Mouse (Mus musculus) cerebellum, adult (tissue): ENCODE measurements around the gene Nom1.
"Not testable (repeated sequence)": the region's sequence is repeated elsewhere in the genome, so short reads cannot be mapped to it uniquely, and the experiment has no call there.

Experiments used
- ATAC-seq: cut with Nextera tagmentation; 2 replicates; pipeline ENCODE4 v1.9.2; 2017; ENCODE audit warnings: mild to moderate bottlenecking, moderate library complexity, mixed read lengths; ENCODE audit not compliant: insufficient number of reproducible peaks, low FRiP score, low TSS enrichment

Nom1 gene

DNA sequence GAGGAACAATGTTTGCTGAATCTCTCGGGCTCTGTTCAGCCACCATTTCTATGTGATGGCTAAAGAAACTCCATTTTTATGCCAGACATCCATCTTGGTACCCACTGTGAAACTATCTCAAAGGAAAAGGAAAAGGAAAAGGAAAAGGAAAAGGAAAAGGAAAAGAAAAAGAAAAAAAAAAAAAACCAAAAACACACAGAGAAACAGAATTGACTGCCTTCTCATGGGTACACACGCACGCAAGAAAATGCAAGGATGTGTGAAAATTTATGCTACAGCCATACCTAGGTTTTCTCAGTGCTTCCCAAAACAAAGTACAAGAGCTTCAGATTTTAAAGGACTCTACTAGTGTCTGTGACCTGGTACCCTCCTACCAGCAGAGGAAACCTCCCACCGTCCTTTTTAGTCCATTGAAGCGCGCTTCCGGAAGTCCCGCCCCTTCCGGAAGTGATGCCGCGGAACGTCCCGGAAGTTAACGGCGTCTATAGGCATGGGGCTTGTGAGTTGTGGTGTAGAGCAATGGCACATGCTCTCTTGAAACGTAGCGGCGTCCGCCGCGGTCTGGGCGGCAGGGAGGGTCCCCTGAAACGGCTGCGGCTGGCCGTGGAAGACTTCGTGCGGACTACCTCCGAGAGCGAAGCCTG is at the start of gene Nom1:
TSS of gene Nom1 (plus strand) at position 437 of the 644 bp plus-strand sequence.
- ATAC-seq = peak; percentile 98

DNA sequence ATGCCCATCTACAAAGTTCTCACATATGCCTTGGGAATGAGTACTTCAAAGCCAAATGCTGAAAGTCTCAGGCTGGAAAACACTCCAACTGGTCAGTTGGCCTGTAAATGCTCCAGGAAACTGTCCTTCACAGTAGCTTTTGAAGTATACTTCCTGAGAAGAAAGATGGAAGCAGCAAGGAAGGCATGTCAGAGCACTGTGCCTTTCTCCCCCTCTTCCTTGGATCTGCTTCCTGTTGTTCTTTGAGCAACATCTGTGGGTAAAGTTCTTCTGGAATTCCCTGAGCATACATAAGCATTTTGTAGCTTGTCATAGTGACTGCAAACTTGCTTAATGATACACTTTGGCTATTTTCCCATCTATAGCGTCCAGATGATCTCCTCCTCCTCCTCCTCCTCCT is 46.9 kb upstream of the Nom1 start:
- no peak for ATAC-seq

DNA sequence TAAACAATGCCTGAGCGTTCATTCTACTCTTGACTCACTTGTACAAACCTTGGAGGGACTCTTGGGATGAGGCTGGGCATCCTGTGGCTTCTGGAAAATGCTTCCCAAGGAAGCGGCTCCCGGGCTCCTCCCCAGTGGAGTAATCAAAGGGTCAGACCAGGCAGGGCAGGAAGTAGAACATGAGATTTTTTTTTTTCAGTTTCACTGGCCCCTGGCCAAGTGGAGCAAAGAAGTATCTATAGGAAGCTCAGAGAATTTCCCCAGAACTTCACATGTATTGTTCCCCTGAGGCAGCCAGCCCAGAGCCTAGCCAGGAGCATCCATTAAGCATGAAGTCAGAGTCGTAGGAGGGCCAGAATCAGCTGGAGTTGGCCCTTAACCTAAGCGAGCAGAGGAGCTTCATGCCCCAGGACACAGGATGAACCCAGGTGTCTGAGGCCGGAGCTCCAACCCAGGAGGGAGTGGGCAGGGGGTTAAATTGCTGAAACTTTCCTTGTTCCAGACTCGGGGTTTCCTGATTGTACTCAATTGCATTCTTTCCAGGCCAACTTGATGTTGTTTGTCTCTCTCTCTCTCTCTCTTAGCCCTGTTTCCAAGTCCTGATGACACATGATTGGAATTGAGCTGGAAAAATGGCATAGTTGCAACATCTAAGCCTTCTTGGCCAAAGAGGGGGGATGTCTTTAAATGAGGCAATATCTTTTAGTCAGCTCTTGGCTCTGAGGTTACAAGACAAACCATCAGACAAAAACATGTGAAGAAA is 46.1 kb upstream of the Nom1 start:
- ATAC-seq = no peak

DNA sequence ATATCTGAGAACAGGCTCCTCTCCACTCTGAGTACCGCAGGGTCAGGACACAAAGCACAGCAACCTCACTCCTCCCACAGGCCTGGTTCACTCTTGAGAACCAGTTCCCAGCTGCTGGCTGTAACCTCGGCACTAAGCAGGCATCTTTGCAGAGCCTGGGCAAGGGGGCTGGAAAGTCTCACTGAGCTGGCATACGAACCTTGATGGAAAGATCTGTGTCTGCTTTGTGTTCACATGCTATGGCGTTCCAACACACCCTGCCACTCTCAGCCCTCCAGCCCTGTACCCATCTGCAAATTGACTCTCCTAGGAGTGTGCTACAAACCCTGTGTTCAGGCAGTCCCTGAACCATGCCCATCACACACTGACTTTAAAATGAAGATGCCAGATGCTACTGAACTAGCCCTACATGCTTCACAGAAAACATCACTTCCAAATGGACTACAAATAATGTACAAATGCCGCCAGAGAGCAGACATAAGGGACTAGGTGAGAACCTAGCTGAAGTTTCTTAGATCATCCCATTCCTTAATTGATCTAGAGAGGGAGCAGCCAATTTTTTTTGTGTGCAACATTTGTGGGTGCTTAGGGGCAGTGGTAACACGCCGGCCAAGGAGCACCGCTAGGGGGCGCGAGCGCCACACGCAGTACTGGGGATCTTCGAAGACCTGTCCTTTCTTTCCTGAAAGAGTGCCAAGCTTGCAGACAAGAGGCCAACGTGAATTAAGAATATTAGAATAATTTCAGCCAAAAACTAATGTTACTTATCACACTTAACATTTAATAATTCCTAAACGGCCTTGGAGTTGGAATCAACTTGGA is 45.3 kb upstream of the Nom1 start:
- ATAC-seq = peak; percentile 78

DNA sequence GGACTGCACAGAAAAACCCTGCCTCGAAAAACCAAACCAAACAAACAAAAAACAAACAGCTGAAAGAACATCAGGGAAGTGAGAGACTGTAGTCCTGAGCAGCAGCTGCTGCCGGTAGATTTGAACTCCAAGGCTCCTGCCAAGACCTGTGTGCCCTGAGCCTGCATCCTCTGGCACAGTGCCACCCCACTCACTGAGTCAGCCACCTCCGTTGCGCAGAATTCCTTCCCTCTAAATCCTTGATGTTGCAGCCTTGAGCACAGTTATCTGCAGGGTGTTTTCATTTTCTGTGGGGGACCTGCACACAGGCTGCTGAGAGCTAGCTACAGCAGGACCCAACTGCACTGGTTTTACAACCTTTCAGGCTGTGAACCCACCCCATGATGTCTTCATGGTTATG is 36.0 kb upstream of the Nom1 start:
- ATAC-seq = no peak

DNA sequence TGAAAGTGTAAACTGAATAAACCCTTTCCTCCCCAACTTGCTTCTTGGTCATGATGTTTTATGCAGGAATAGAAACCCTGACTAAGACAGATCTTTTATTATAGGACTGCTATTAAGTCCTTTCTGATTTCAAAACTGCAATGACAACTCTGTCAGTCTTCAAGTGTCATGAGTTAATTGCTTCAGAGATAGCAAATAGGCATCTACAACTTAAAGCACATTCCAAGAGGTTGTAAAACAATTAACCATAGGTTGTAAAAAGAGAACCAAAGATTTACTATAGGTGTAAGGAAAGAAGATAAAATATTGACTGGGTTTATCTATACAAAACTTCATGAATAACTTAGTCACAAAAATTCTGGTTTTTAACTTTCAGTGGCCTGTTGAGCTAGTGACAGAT is 23.6 kb upstream of the Nom1 start:
- ATAC-seq = no peak

DNA sequence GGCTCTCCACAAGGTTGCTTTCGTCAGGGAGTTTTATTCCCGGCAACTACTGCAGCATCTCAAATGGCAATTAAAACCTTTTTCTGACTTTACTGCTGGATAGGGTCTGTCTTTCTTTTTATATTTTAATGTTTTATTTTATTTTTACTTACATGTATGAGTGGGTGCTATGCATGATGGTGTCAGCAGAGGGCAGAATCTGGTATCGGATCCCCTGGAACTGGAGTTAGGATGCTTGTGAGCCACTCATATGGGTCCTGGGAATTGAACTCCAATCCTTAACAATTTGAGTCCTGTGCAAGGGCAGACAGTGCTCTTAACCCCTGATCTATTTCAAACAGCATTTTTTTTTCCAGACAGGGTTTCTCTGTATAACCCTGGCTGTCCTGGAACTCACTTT is 21.4 kb upstream of the Nom1 start:
- no peak for ATAC-seq

DNA sequence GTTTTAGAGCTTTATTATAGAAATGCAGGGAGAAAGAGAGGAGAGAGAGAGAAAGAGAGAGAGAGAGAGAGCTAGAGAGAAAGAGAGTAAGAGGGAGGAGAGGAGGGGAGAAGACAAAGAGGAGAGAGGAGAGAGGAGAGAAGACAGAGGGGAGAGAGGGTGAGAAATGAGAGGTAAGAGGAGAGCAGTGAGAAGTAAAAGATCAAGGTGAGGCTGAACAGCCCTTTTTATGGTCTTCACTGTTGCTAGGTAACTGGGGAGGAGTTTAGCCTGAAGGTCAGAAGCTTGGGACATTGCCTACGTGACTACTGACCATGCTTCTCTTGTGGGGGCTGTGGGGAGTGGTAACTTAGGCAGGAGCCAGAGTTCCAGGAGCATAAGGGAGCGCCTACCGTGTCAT is 11.1 kb upstream of the Nom1 start:
- ATAC-seq = not testable (repeated sequence)

DNA sequence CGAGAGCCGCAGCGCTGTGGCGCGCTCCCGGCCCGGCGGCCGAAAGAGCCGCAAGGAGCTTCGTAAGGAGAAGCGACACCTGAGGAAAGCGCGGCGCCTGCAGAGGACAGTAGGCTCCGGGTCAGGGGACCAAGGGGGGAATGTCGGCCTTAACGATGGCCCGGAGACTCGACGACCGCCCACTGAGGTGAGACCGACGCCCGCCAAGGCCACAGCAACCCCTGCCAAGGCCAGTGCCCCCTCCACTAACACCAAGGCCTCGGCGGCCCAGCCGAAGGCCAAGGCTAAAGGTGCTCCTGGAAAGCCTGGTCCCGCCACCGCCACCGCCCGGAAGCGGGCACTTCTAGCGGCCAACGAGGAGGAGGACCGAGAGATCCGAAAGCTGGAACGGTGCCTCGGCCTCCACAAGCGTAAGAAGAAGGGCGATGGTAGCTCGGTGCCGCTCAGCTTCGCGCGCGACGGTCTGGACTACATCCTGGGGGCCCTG is 451 bp downstream of the Nom1 start:
- ATAC-seq = peak; percentile 66

DNA sequence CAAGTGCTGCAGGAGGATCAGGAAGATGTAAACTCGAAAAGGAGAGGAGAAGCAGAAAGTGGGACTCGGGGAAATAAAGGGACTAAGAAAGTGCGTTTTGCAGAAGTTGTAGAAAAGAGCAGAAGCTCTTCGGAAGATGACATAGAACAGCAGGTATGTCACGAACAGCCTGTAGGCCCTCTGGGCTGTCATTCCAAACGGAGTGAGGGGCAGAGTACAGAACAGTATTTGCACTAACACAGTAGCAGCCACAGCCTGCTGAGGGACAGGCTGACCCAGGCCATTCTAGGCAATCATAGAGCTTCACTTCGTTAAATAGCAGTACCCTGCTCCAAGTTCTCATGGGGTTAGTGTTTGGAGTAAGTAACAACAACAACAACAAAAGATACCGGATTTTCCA is 1.0 kb downstream of the Nom1 start:
- ATAC-seq = no peak

DNA sequence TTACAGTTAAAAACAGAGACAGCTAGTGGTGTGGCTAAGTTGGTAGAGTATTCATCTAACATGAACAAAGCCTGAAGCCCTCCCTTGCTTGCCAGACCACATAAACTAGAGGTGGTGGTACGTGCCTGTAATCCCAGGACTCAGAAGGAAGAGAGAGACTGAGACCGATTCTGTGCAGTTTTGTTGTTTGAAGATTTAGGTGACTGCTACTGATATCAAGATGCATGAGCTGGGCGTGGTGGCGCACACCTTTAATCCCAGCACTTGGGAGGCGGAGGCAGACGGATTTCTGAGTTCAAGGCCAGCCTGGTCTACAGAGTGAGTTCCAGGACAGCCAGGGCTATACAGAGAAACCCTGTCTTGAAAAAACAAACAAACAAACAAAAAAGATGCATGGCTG is 2.3 kb downstream of the Nom1 start:
- not testable (repeated sequence) for ATAC-seq

DNA sequence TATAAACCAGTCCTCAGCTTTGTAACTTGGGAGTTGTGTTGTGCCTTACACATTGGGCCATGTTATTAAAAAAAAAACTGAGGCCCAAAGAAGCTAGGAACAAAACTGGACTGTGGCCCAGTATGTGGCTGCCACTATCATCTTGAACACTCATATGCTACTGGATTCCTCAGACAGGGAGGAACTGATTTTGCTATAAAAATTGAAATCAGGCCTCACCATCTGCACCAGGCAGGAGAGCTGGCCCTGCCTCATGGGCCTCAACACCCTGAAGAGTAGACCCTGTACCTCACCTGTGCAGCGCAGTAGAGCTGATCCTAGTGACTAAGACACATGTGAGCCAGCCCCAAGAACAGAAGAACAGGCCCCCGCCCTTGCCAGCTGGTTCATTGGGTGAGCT is 10.8 kb downstream of the Nom1 start:
- ATAC-seq = no peak

DNA sequence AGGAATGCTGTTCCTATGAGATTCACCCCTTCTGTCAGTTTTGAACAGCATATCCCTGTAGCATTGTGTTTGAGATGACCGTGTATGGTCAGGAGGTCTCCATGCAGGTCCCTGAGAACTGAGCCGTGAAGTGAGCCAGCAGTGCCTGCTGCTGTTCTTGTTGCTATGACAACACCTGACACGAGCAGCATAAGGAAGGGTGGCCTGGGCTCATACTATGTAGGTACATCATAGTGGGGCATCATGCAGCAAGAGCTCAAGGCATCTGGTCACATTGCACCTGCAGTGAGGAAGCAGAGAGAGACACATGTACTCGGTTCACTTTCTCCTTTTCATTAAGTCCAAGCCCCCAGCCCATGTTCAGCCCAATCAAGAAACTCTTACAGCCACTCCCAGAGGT is 17.9 kb downstream of the Nom1 start:
- no peak for ATAC-seq

DNA sequence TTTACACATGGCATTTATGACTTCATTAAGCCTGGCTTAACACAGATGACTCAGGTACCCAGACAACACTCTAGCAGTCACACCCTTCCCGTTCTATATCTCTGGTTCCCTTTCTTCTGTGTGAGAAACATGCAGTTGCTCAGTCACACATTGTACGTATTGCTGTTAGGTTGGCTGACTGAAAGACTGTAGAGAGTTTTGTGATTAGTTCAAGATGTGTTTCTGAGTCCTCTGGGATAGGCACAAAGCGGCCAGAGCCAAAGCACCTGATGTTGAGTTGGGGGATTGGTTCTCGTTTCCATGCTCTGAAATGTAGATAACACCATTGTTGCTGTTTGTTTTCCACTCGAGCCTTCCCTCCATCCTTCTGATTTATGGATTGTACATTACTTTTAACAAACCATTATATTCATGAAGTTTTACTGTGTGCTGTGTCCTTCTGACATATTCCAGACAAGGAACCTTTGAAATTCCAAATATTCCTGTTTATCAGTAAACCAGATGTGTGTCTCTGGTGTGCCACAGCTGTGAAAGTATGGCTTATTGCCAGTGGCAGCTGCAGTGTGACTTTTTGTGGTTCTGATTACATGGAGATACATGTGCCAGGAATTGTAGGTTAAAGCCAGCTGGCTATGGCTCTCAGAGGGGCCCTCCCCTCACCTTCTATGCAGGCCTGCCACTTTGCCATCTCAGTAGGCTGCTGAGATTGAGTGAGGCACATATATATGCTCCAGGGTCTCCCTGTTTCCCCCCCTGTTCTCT is 22.6 kb downstream of the Nom1 start:
- no peak for ATAC-seq

DNA sequence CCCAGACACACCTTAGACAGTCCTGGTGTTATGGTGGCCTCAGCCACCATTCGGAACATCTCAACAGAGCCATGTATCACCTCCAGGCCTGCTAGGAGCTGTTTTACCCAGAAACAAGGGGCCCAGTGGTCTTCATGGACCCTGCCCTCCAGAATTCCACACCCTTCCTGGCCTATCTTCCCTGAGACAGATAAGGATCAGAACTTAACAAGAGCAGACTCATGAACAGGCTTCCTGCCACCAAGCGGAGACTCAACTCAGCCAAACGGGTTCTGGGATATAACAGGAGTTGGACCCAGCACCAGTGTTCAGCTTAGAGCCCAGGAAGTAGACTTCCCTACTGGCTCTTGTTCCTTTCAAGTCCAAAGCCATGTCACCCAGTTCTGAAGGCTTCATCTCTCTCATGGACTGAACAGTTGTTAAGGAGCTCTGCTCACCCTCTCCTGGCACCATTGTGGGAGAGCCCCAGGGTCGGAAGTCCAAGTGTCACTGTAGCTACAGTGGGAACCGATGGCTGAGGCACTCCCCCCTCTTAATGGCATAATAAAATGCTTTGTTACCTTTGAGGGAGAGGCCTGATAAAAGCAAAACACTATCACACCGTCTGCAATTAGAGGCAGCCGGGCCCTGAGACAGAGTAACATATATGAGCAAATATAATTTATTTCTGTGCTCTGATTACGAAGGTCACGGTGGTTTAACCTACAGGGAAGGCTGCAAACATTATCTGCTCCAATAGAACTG is 28.7 kb downstream of the Nom1 start:
- ATAC-seq = no peak

DNA sequence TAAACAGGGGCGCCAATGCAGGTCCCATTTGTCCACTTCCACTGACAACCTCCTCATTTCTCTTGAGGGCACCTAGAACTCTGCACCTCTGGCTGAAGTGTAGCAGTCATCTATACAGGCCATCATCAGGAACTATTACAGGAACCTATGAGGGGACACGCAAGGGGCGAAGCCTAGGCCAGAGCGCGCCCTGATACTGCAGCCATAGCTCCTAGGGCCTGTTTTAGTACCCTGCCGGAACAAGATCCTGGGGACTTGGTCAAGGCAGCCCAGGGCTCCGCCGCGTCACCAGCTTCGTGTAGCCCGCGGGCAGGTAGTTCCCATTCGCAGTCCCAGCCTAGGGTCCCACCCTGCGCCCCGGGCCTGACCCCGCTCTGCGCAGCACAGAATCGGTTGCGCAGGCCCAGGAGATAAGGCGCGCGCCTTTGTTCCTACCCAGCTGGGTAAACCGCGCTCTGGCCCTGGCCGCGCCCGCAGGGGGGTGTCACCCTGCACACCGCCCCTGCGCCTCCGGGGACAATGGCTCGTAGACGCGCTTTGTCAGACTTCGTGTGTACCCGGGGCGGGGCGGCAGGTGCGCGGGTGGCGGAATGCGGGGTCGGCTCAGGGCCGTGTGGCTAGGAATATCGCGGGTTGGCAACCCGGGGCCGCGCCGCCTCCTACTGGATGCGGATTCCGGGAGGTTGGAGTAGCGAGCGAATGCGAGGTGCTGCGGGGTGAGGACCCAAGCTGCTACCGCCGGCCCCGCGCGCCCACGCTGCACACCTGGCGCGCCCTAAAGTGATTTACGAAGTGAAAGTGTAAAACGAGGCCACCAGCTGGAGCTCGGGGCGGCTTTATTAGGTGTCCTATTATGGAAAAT is 33.3 kb downstream of the Nom1 start:
- ATAC-seq = no peak

DNA sequence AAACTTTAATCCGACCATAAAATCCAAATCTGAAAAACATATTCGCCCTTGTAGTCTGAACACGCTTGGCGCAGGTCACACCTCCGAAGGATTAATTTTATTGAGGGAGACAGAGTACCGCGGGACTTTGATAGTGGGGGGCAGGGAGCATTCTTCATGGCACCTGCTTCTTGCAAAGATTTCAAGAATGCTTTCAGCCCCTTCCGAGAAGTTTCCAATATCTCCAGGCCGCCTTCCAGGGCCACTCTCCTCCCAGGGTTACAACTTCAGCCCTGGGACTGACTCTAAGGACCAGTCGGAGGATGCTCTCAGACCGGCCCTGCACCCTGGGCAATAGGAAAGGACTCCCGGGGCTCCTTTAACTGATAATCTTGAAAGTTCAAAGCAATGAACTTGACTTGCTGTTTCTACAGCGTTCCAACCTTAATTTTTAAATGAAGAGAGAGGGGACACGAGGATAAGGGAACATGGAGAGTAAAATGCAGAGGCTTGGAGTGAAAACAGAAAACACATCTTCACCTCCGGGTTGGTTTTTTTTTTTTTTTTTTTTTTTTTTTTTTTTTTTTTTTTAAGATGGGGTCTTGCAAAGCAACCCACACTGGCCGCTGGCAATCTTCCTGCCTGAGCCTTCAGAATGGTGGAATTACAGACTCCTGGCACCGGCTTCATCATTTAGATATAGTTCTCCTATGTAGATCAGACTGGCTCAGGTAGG is 34.0 kb downstream of the Nom1 start:
- no peak for ATAC-seq

DNA sequence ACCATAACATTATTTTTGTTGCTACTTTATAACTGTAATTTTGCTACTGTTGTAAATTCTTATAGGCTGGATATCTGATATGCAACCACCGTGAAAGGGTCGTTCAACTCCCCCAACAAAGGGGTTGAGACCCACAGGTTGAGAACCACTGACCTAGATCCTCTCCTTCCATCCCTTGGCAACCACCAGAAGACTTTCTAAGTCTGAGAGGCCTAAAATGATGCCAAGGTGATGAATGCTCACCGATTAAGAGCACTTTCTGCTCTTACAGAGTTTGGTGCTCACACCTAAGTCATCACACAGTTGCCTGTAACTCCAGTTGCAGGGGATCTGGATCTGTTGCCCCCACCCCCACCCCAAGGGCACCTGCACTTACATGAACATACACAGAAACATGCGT is 35.0 kb downstream of the Nom1 start:
- no peak for ATAC-seq
